Mouse (Mus musculus) layer of hippocampus, postnatal 25 days (tissue): ENCODE results near the gene Pitpnb. TPM values are rescaled to one million over a fixed set of nuclear protein-coding genes. Genes with fewer than 3 reads are reported as not detected.

Experiments
- DNase-seq, 2 experiments: peaks; one replicate each; pipeline ENCODE4 v3.0.0; 2022; ENCODE audit warnings: mixed read lengths in 2 of 2, low spot score in 1 of 2; ENCODE audit errors: extremely low spot score in 1 of 2
- total RNA-seq, 2 experiments: library from RNA; stranded (reverse); gene quantifications; 2 replicates each; pipeline ENCODE4 v1.2.3; 2021

The Pitpnb gene
- total RNA-seq, 2 experiments from 2014 or later = 75.8 to 79.9 TPM

DNA sequence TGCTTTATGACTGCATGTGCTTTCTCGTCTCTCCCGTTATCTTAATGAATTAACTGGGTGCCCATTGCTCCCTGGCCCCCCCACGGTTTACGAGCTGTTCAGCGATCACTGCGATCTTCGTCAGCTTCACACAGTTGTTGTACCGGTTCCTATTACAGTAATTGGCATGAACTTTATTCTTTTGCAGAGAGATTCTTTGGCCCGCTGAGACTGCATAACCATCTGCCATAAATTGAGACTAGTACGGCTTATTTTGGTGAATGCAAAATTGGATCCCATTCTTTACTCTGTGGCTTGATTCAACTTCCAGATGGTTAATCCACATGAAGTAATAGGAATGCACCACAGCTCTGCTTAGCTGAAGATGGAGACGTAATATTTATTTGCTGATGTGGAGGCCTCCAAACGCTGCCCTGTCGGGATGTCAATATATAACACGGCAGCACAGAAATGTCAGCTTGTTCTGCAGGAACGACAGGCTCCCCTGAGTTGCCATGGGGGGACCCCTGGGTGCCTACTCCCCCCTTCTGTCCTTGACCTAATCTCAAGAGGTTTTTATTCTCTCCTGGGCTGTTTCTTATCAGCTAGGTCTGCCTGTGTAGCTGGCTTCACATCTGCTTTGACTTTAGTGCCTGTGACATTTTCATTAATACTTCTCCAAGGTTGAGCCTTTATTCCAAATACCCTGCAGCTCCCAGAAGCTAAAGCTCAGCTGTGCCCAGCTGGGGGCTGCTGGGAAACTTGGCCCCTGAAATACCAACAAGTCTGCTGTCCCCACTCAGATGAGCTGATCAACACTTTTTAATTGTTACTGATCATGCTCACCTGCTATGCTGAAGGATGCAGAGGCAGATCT is 63.9 kb downstream of the Pitpnb start:
- peak in 1 of 2 experiments; percentile 29 for DNase-seq

DNA sequence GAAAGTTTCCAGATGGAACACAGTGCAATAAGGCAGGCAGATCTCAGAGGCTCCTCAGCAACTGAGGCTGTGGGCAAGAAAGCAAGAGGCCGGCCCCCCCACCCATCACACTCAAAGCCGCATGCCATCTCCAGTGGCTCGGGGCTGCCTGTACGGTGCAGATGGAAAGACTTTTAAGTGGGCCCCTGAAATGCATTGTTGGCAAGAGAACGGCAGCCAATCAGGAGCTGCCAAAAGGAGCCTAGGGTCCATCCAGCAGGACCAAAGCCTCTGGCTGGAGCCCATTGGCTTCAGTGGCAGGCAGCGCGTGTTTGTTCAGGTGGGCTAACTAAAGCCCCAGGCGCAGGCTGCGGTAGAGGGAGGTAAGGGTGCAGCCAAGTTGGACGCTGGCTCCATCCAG is 65.2 kb downstream of the Pitpnb start:
- no peak for DNase-seq

DNA sequence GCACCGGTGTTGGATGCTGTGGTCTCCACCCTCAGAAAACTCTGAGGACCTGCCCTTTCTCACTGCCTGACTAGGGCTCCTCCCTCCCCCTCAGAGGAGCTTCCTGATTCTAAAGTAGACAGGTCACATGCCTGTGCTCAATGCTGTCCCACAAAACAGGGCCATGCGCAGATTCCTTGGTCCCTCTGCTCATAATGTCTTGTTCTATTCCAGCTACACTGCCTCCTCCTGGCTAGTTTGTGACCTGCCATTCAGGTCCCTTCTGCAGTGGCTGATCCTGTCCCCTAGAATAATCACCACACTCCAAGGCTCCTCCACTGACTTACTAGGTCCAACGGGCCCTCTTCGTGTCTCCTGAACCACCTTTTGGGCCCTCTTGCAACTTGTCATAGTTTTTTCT is 65.6 kb downstream of the Pitpnb start:
- DNase-seq = no peak

DNA sequence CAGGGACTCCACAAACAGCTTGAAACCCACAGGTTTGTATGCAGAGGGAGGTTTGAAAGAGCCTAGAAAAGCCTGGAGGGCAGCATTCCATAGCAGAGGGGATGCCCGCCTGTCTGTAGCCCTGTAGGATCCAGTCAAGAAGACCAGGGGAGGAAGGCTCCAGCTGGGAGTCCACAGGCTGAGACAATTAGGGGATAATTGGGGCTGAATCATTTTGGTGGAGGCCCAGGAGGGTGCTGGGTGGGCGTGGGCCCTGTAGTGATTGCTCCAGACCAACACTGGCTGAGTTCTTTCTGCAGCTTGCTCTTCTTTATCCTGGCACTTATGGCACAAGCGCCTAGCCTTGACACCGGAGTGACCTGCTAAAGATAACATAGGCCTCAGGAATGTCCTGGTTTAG is 67.9 kb downstream of the Pitpnb start:
- DNase-seq = no peak

DNA sequence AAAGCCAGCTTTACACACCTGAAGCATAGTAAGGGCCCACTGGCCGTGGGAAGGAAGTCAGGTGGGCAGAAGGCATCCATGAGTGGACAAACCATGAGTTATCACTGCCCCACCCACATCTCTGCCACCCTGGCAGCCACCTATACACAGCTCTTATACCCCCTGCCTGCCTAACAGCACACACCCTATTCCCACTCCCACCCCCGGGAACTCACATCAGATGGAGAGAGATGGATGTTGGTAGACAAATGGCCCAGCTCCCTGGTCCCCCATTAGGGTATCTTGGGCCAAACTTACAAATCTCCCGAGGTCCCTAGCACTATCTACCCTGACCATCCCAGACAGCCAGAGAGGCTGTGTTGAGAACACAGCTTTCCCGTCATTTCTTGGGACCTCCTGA is 68.7 kb downstream of the Pitpnb start:
- no peak for DNase-seq

DNA sequence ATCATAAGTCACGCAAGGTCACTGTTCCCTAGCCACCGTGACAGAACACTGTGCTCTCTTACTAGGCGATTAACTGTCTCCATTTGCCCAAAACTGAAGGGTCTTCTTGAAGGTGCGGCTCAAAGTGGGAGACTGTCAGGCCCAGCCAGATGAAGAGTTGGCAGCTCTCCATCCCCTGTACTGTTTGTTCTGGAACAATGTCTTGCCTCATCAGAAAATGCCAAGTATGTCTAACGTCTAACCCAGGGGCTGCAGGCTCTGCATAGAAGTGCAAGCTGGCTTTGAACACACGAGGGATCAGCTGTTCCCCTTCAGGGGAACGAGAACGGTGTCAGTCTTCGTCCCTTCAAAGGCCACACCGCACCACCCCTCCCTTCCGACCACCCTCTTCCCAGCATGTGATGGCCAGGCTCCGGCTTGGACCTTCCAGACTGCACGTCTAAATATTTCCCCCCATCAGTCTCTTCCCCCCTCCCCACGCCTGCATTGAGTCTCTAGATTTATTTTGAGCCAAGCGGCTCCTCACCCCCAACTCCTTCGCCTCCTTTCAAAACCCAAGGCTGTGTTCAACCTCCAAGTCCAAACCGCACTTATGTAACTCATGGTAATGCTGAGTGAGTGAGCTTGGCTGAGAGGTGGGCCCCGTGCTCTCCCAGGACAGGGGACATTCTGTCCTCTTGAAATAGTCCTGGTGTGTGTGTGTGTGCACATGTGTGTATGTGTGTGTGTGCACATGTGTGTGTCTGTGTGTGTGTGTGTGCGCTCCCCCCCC is 71.5 kb downstream of the Pitpnb start:
- DNase-seq = no peak

DNA sequence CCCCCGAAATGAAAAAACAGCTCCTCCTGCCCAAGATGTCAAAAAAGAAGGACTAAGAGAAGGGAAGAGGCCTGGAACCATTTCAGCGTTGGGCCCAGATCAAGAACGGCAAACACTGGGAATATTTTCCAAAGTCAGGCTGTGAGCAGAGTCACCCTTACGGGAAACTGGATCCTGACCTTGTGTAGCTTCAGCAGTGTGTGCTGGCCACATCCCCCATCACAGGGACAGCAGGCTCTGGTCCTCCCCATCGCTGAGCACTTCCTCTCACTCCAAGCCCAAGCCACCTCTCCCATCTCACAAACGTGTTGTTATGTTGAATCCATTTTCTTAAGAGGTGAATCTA is 72.1 kb downstream of the Pitpnb start:
- no peak for DNase-seq

DNA sequence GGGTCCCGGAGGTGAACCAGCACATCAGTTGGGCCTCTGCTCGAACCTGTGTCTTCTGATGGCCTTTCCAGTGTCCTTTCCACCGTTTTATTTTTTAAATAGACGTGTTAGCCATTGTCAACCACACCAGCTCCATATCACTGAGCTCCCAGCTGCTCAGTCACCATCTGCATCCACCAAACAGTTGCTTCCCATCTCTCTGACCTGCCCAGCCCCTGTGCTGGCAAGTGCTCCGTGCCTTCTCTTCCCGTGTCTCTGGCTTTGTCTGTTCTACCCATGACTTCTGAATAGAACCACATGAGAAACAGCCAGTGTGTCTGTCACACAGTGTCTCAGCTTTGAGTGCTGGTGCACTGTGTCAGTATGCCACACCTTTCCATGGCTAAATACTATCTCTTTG is 74.2 kb downstream of the Pitpnb start:
- DNase-seq = no peak

DNA sequence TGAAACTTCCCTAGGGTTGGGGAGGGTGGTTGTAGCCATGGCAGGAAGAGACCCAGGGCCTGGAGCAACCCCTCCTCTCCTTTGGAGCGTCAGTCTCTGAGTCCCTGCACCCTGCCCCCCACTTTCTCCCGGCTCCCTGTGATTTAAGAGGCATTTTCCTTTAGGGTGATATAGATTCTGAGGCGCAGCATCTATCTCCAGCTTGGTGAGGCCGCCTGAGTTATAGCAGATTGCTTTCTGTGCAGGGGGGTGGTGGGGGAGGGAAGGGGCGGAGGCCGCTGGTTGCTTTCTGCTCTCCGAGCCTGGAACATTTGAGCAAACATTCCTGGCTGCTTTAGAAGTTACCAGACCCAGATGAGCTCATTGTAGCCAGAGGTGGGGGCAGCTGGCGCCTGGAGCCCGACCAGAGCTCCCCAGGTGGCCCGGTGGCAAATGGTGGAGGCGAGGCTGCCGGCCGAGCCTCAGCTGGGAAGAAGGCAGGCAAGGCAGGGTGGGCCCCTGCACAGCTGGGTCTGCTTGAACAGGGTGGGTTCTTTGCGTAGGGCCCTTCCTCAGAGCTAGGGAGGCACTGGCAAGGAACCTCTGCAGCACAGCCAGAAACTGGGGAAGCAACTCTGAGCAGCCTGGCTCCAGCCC is 78.0 kb downstream of the Pitpnb start:
- no peak for DNase-seq

DNA sequence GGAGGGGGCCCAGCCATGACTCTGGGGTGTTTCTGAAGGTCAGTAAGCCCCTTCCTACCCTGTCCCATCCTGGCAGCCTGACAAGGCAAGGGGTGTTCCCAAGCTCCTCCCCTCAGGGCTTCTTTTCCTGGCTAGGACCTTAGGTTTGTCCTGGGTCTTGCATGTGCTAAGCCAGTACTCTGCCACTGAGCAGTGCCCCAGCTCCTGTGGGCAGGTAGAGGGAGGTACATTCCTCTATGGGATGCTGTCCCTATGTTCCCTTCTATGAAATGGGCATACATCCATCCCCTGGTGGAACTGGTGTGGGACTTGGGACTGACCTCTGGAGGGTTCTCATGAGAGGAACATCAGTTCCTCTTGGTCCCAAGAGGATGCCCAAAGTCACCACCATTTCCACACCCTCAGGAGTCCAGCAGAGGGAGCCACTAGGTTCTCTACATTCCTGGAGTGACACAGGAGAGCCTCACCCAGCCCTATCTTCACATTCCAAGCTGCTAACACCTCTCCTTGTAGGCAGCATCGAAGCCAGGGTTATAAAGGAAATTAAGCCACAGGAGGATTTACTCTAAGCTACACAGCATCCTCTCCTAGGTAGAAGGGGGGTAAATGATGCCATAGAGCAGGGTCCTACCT is 79.0 kb downstream of the Pitpnb start:
- DNase-seq = peak in 1 of 2 experiments; percentile 41

DNA sequence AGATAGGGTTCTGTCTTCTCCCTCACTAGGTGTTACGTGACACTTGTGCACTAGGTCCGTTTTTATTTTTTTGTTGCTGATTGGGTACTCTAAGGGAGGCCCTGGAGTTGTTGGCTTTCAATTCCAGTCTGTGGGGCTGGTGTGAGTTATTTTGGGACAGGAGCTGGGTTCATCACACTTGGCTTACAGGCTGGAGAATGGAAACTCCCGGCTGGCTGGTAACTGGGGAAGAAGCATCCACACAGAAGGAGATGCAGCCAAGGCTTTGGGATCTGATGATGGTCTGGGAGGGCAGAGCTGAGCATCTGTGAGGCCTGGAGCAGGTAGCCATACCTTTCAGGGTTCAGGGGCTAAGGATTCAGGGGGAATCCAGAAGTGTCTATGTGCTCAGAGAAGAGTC is 80.1 kb downstream of the Pitpnb start:
- no peak for DNase-seq

DNA sequence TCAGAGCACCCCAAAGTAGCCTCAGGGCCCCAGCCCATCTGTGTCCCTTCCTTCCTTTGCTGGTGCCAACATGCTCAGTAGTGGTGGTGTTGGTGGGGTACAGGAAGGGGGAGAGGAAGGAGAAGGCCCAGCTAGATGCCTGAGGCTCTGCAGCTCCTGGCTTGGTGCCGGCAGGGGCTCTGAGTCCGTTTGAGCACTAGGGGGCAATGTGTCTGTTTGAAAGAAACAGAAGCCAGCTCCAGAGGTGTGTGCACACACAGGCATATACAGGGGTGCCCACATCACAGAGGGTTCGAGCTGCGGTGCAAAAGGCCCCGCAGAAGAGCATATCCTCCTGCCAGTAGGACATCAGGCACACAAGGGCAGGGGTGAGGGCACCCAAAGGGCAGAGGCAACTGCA is 83.6 kb downstream of the Pitpnb start:
- DNase-seq = peak; percentile 66 to 86

DNA sequence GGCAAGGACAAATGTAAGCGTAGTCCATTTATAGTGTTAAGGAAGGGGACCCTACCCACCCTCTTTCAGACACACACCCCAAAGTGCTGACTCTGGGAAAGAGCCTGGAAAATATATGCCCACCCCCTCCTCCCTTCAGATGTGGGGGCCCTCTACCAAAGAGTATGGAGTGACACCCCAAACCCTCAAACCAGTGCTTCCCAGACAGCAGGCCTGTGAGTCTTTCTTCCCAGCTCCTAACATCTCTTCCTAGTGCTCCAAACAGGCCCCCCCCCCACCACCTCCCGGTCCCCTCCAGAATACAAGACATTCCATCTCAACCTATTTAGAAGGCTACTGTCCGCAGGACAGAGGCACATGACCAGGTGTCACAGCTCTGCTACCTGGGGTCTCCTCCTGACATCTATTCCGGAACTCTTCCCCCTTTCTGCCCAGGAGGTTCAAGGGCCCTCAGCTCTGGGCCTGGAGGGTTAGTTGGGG is 84.2 kb downstream of the Pitpnb start:
- DNase-seq = no peak

DNA sequence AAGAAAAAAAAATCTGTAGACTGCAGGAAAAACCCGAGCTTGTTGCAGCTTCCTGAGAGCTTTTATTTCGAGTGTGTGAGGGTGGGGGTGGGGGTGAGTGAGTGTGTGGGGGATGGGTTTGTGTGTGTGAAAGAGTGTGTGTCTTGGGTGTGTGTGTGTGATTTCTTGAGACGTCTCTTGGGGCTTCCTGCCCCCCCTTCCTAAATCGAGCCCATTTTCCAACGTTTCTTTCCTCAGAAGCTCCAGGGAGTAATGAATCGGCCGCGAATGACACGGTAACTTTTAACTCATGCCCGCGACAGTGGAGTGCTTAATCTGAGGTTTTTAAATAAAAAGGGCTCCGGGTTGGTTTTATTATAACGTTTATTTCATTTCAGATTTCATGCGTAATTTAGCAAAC is 85.0 kb downstream of the Pitpnb start:
- no peak for DNase-seq

DNA sequence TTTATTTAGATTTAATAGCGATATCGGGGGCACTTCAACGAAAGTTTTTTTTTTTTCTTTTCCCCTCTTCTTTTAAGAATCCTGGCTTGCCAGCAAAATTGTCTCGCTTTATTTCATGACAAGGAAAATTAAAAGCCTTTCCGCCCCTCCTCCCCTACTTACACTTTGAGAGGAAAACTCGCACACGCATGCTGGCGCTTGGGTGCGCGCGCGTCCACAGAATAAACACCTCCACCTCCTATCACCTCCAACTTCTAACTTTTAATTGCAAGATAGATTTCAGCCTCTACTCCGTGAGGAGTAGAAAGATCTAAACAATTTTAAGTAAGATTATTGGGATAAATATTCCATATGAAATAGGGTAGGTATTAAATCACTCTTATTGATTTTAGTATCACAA is 85.5 kb downstream of the Pitpnb start:
- no peak for DNase-seq

DNA sequence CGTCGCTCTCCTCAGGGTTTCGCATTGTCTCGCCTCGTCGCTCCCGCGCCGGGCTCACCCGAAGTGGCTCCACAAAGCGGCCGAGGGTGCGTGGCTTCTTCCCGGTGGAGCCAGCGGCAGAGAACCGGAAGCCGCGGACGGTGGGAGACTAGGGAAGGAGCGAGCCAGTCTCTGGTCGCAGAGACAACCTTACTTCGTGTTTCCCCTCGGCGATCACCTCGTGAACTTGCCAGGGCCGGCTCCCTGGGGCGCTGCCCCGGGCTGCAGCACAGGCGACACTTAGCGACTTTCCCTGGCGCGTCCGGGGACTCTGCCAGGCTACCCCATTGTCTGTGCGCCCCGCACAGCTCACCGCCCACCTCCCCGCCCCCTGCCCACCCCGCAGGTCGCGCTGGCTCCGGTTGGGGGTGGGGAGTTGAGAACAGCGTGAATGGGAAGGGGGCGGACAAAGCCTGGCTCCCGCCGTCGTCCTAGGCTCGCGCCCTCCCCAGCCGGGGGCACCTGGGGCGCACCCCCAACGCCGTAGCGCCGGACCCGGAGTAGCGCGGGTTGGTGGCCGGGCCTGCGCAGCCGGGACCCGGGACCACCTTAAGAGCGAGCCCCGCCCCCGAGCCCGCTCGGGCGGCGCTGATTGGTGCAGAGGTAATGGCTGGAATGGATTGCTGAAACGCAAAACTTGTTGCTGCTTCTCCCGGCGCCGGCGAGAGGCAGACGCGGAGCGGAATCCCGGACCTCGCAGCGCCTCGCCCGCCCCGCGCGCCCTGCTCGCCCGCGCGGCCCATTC is 86.2 kb downstream of the Pitpnb start, which contains the start of gene Mn1:
TSS of gene Mn1 (plus strand) at position 772 of the 784 bp plus-strand sequence.
- DNase-seq = peak; percentile 75 to 82

DNA sequence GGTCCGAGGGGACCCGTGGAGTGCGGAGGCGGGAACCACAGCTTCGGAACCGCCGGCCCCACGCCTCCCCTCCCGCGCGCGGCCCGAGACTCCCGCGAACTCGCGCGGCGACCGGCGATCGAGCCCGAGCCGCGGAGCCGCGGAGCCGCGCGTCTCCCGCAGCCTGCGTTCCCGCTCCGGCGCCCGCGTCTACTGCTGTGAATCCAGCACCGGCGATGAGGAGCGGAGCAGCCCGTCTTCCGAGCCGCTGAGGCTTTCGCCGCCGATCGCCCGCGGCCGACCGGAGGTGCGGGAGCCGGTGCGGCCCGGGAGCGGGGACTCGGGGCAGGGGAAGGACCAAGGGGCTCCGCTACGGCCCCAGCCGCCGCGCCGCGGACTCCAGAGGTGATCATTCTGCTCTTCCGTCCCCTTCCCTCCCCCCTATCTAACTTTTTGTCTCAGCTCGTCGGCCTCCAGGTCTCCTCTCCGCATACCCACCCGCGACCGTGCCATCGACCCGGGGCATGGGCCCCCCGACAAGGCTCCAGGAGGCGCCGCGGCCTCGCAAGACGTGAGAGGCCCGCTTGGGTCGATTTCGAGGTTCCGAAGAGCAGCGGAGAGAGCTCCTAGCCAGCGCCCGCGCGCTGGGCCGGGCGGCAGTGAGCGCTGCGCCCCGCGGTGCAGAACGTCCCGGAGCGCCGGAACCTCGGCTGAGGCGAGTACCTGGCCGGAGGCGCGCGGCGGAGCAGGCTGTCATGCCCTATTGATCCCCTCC is 87.0 kb downstream of the Pitpnb start:
- peak in 1 of 2 experiments; percentile 48 for DNase-seq

DNA sequence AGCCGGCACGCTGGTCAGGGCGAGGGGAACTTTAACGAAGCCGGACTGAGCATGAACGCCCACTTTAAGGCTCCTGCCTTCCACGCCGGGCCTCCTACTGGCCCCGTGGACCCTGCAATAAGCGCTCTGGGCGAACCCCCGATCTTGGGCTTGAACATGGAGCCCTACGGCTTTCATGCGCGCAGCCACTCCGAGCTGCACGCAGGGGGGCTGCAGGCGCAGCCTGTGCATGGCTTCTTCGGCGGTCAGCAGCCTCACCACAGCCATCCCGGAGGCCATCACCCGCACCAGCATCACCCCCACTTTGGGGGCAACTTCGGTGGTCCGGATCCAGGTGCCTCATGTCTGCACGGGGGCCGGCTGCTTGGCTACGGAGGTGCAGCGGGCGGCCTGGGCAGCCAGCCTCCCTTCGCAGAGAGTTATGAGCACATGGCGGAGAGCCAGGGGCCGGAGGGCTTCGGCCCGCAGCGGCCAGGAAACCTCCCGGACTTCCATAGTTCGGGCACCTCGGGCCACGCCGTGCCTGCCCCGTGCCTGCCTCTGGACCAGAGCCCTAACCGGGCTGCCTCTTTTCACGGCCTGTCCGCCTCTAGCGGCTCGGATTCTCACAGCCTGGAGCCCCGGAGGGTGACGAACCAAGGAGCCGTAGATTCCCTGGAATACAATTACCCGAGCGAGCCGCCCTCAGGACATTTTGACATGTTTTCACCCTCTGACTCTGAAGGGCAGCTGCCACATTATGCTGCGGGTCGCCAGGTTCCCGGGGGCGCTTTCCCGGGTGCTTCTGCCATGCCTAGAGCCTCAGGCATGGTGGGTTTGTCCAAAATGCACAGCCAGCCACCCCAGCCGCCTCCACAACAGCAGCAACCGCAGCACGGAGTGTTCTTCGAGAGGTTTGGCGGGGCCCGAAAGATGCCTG is 87.9 kb downstream of the Pitpnb start:
- peak in 1 of 2 experiments; percentile 43 for DNase-seq
